Mouse (Mus musculus) cerebellum, adult 2 months (tissue): ENCODE measurements around the gene Eif4ebp2.

ENCODE experiments used
- CTCF ChIP-seq: fragments of 200-500 bp; IDR thresholded peaks from 2 replicates; pipeline ENCODE4 v1.5.1; 2011; ENCODE audit warnings: low read depth, mild to moderate bottlenecking, control low read depth, low read length, moderate library complexity, borderline replicate concordance; ENCODE audit not compliant: insufficient read depth
- POLR2A ChIP-seq: fragments of 200-500 bp; IDR thresholded peaks from 2 replicates; pipeline ENCODE4 v1.6.1; 2011; ENCODE audit warnings: low read length, control low read depth, borderline replicate concordance; ENCODE audit not compliant: insufficient read depth

- TF ChIP-seq CTCF (no peak), POLR2A (no peak)
These were observed 54.3 kb downstream of the Eif4ebp2 start for GRCm38 (mm10) chr10:61398125-61398524.
